Mouse (Mus musculus) frontal cortex, adult (tissue): ENCODE data around the gene Csrp2.

Source experiments
- ATAC-seq: cut with Nextera tagmentation; 2 replicates; pipeline ENCODE4 v1.9.2; 2017; ENCODE audit warnings: mild to moderate bottlenecking, moderate library complexity, mixed read lengths; ENCODE audit not compliant: low TSS enrichment

The Csrp2 gene

DNA sequence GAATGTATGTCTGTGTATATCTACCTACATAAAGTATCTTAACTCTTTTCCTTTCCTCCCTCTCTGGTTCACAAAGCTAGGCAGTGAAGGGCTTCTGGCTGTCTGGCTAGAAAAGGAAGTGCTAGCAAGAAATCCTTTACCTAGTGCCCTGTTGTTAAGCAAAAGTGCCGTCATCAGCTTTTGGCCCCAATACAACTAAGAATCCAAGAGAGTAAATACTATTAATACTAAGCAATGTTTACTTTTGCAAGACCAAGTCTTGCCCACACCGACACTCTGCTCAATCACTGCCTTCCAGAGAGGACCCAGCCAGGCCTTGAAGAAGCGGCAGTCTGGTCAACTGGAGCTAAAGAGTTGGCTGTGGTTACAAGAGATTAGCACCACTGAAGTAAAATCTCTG, 51.5 kb downstream of the Csrp2 start:
- no peak for ATAC-seq

DNA sequence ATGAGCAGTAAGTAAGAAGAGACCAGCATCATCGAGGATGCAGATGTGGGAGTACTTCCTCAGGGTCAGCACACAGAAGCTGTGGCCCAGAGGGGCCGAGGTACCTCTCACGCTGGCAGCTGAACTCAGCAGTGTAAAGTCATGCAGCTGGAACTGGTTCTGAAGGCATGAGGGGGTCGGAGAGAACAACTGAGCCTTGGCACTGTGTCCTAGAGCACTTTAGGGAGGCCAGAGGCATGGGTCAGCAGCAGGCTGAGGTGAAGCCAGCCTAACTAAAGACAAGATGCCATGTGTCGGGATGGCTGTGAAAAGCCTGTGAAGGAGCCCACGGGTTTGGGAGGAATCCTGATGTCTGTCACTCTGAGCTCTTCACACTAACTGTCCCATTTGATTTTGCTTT, 51.9 kb downstream of the Csrp2 start:
- no peak for ATAC-seq

DNA sequence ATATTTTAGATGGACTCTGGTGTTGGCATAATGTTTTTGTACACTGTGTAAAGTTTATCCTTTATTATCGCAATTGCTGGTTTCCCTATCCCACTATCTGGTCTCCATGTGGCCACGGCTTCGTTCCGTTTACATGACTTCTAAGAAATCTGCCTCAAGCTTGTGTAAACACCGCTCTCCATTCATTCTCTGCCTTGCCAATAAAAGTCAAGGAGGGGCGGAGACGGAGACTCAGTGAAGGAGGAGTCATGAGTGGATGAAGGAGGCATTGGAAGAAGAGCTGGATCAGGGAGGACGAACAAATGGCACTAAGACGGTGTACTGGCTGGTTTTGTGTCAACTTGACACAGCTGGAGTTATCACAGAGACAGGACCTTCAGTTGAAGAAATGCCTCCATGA, 52.4 kb downstream of the Csrp2 start:
- ATAC-seq = no peak

DNA sequence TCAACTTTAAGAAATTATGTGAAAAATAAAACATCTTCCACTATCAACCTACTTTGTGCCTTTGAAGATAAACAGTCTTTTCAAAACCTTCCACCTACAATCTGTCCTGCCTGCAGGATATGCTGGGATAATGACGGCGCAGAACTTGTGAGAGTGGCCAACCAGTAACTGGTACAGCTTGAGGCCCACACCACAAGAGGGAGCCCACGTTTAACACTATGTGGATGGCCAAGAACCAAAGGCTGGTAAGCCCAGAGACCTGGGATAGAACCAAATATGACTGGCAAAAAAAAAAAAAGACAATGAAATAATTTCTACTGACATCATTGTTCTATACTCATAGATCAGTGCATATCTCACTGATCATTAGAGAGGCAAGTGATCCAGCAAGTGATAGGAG, 54.9 kb downstream of the Csrp2 start:
- peak; percentile 86 for ATAC-seq

DNA sequence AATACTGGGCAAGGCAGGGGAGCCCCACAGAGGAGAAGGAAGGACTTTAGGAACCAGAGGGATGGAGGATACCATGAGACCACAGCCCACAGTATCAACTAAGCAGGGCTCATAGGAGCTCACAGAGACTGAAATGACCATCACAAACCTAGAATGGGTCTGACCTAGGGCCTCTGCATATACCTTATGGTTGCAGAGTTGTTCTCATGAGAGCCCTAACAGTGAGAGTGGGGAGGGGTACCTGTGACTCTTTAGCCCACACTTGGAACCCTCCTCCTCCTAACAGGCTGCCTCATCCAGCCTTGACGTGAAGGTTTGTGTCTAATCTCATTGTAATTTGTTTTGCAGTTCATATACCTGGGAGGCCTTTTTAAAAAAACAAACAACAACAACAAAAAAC, 55.3 kb downstream of the Csrp2 start:
- ATAC-seq = peak; percentile 18; the same call in 1 of the 2 replicates

DNA sequence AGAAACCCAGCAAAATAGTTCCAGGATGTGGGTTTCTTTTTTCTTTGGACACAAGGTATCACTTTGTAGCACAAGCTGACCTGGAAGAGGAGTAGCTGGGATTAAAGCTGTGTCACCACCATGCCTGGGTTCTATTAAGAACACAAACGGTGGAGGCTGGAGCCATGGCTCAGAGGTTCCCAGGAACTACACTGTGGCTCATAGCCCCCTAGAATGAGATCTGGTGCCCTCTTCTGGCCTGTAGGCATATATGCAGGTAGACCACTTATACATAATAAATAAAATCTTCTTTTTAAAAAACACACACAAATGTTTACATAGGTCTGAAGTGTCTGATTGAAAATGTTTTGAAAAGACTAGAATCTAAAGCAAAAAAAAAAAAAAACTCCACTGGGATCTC, 56.5 kb downstream of the Csrp2 start:
- ATAC-seq = peak; percentile 55; the same call in 1 of the 2 replicates

DNA sequence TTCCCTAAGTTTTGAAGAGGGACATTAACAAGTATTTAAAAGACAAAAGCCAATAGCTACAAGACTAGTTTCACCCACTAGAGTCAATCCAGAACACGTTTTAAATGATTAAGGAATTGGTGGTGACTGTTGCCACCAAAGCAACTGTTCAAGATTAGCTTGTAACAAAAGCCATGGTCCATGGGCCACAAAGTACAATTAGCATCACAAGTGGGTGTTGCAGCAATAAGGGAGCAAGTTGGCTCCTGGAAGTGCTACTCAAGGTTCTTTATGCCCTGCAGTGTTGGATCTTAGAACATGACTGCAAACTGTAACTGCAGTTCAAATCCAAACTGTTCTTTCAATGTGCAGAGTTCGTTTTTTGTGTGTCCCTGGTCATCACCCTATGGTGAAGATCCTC, 57.8 kb downstream of the Csrp2 start:
- no peak for ATAC-seq

DNA sequence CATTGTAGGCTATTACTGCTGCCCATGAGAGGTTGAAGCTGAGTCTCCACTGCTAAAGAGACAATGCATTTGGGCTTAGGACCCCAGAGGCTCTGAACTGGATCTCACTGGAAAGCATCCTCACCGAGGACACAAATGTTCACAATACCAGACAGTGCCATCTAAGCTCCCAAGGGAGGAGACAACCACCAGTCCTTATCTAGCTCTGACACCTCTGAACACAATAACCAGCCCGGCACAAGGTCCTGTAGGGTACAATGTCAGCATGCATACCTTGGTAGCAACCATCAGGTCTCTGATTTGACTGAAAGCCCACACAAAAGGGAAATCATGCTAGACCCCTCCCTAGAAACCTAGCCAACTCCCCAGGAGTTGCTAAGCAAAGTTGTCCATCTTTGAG, 59.8 kb downstream of the Csrp2 start:
- ATAC-seq = no peak

DNA sequence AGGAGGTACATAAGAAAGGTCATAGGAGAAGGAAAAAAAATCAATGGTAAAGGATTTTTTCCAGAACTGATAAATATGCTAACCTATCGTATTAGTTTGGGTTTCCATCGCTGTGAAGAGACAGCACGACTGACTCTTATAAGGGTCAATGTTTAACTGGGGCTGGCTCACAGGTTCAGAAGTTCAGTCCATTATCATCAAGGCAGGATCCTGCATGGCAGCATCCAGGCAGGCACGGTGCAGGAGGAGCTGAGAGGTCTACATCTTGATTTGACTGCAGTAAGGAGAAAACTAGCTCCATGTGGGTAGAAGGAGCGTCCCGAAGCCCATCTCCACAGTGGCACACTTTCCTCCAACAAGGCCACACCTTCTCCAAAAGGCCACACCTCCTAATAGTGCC, 60.9 kb downstream of the Csrp2 start:
- ATAC-seq = no peak

DNA sequence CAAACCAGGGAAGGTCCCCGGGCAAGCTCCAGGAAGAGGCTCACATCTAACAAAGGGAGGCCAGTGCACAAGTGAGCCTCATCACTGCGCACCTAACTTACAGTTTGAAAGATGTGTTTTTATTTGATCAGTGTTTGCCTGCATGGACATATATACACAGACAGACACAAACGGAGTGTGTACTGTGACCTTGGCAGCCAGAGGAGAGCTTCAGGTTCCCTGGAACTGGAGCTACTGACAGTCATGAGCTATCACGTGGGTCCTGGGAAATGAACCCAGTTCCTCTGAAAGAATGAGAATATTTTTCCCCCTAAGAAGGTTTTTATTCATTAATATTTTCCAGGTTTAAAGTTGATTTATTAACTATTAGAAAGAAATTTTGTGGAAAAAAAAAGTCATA, 63.2 kb downstream of the Csrp2 start:
- no peak for ATAC-seq

DNA sequence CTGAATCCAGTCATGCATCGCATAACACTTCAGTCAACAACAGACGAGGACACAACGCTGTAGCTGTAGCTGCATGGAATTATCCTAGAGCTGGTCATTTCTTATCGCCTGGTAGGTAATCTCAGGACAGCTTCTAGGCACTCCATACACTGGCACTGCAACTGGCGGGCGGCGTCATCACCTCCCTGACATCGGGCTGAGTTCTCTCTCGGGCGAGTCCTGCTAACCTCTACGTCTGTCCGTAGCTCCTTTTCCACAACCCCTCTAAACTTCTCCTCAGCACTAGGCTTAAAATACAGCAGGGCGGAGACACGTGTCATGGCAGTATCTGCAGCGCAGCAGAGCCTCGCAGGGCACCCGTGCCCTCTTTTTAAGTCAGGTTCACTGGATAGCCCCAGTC, 67.1 kb downstream of the Csrp2 start:
- 0 out of 2 replicates have a peak, but pooled peaks have one; percentile 8 for ATAC-seq
